Mouse (Mus musculus) lung, postnatal 0 days (tissue): ENCODE data around the gene Krtap9-5. TPM values are rescaled to one million over a fixed set of nuclear protein-coding genes. Genes with fewer than 3 reads are reported as not detected.
A peak's percentile ranks its signal among the peaks of the same experiment; 100 is the strongest.

ENCODE experiments used
- ATAC-seq: fragments of 200-750 bp; cut with Nextera tagmentation; 2 replicates; pipeline ENCODE4 v1.8.0; 2017; ENCODE audit warnings: moderate library complexity
- DNase-seq: peaks from one replicate; pipeline ENCODE4 v3.0.0-alpha.2; 2016; ENCODE audit warnings: low spot score
- H3K27ac ChIP-seq: fragments of 300-500 bp; sonication (generic); 2 replicates; pipeline ENCODE4 v1.5.1; 2014; ENCODE audit warnings: antibody characterized with exemption, mild to moderate bottlenecking, low read length, mixed read lengths
- H3K27me3 ChIP-seq: fragments of 300-500 bp; sonication (generic); replicated peaks from 2 replicates; pipeline ENCODE4 v1.6.1; 2014; ENCODE audit warnings: low read length, mixed read lengths; ENCODE audit not compliant: insufficient read depth
- H3K36me3 ChIP-seq: fragments of 300-500 bp; sonication (generic); 2 replicates; pipeline ENCODE4 v1.6.1; 2014; ENCODE audit warnings: low read length, mixed read lengths; ENCODE audit not compliant: insufficient read depth
- H3K4me1 ChIP-seq: fragments of 300-500 bp; sonication (generic); 2 replicates; pipeline ENCODE4 v1.6.1; 2014; ENCODE audit warnings: antibody characterized with exemption, low read depth, low read length, mixed read lengths; ENCODE audit not compliant: insufficient read depth
- H3K4me2 ChIP-seq: fragments of 300-500 bp; sonication (generic); replicated peaks from 2 replicates; pipeline ENCODE4 v1.6.1; 2014; ENCODE audit warnings: low read depth, mild to moderate bottlenecking, low read length, moderate library complexity, mixed read lengths
- H3K4me3 ChIP-seq: fragments of 300-500 bp; sonication (generic); 2 replicates; pipeline ENCODE4 v1.5.1; 2014; ENCODE audit warnings: low read depth, low read length
- H3K9ac ChIP-seq: fragments of 300-500 bp; sonication (generic); replicated peaks from 2 replicates; pipeline ENCODE4 v1.6.1; 2014; ENCODE audit warnings: low read depth, mild to moderate bottlenecking
- H3K9me3 ChIP-seq: fragments of 300-500 bp; sonication (generic); 2 replicates; pipeline ENCODE4 v1.6.1; 2016; ENCODE audit warnings: low read length, mixed read lengths
- CTCF ChIP-seq: IDR thresholded peaks from 2 replicates; pipeline ENCODE4 v1.5.1; 2016; ENCODE audit warnings: antibody characterized with exemption, mild to moderate bottlenecking
- EP300 ChIP-seq: IDR thresholded peaks from 2 replicates; pipeline ENCODE4 v1.6.1; 2016; ENCODE audit warnings: antibody characterized with exemption, mild to moderate bottlenecking, control low read depth
- WGBS: fragments of 180-500 bp; shearing (Covaris S2); extraction: QIAGEN DNeasy Blood & Tissue Kit; methylation state at CpG from one replicate; pipeline ENCODE4 v1.1.7; 2014; 5-methylcytosine and 5-hydroxymethylcytosine counted together
- polyA plus RNA-seq: library from polyadenylated mRNA; unstranded; fragments of >200 nt; fragmentation: Nextera tagmentation; extraction: Ambion mirVana; gene quantifications from 2 replicates; pipeline ENCODE4 v1.2.1, GENCODE M21; 2015

Gene Krtap9-5
- not detected in 2 replicates for polyA plus RNA-seq

GRCm38 (mm10) chr11:99948175-99948574, at the start of gene Krtap9-5:
Gene Krtap9-5 (plus strand): TSS chr11:99948475.
- Histone ChIP-seq H3K9ac (no peak within 1 kb of the TSS), H3K27ac (no peak within 1 kb of the TSS), H3K27me3 (no peaks in the 10 kb centered on the region), H3K4me3 (no peak within 1 kb of the TSS), H3K9me3 (no peaks in the 10 kb centered on the region), H3K4me2 (no peak within 1 kb of the TSS), H3K4me1 (no peaks in the 10 kb centered on the region), H3K36me3 (no peaks in the 10 kb centered on the region)
- TF ChIP-seq EP300 (no peak), CTCF (no peak)
- WGBS, result 87% methylated on average over 2 of the region's 2 CpGs
- ATAC-seq (no peak), DNase-seq (no peak)

GRCm38 (mm10) chr11:99907620-99908019, 40.7 kb upstream of the Krtap9-5 start, which contains the start of gene Krtap31-1:
Gene Krtap31-1 (plus strand): TSS chr11:99907920.
- no peak for TF ChIP-seq EP300
- no peak for TF ChIP-seq CTCF
- Histone ChIP-seq H3K4me1 (no peaks in the 10 kb centered on the region), H3K9ac (no peak within 1 kb of the TSS), H3K9me3 (no peaks in the 10 kb centered on the region), H3K4me2 (no peak within 1 kb of the TSS), H3K27me3 (no peaks in the 10 kb centered on the region), H3K27ac (no peak within 1 kb of the TSS), H3K4me3 (no peak within 1 kb of the TSS), H3K36me3 (no peaks in the 10 kb centered on the region)
- no peak for ATAC-seq
- 78% methylated on average over 2 of the region's 2 CpGs for WGBS
- no peak for DNase-seq

DNA sequence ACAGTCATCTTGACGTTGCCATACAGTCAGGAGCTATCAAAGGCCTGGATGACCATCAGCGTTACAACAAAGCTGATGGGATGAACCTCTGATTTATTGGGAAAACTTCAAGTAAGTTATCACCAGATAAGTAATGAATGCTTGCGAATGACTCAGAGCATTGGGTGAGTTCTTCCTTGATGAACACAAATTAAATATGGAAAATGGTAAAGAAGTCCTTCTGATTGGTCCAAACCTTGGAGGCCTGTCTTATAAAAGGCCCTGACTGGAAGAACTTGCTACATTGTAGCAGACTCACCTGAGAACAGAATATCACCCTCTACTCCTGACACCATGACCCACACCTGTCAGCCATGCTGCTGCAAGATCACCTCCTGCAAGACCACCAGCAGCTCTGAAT, 33.8 kb upstream of the Krtap9-5 start, which contains the start of gene Gm11565:
Gm11565 (plus strand) TSS at position 301 of the 400 bp plus-strand sequence.
- no peaks in the 10 kb centered on the region for H3K27me3 ChIP-seq
- H3K4me2 ChIP-seq, result no peak within 1 kb of the TSS
- no peaks in the 10 kb centered on the region for H3K9me3 ChIP-seq
- H3K27ac ChIP-seq, result no peak within 1 kb of the TSS
- no peak within 1 kb of the TSS for H3K9ac ChIP-seq
- H3K36me3 ChIP-seq, result no peaks in the 10 kb centered on the region
- 88% methylated on average over 3 of the region's 3 CpGs for WGBS
- no peak within 1 kb of the TSS for H3K4me3 ChIP-seq
- no peaks in the 10 kb centered on the region for H3K4me1 ChIP-seq
- DNase-seq, result no peak
- ATAC-seq, result no peak
- TF ChIP-seq CTCF, result no peak
- TF ChIP-seq EP300, result no peak

GRCm38 (mm10) chr11:99935991-99936390, 12.3 kb upstream of the Krtap9-5 start, which contains the start of gene Krtap31-2:
Gene Krtap31-2 (plus strand): TSS chr11:99936291.
- H3K9ac ChIP-seq, result no peak within 1 kb of the TSS
- ATAC-seq (no peak), DNase-seq (no peak)
- TF ChIP-seq CTCF (no peak), EP300 (no peak)
- H3K4me2 ChIP-seq, result no peak within 1 kb of the TSS
- H3K36me3 ChIP-seq, result no peaks in the 10 kb centered on the region
- 71% methylated on average over 1 of the region's 1 CpGs for WGBS
- H3K27me3 ChIP-seq, result no peaks in the 10 kb centered on the region
- no peak within 1 kb of the TSS for H3K4me3 ChIP-seq
- no peak within 1 kb of the TSS for H3K27ac ChIP-seq
- no peaks in the 10 kb centered on the region for H3K9me3 ChIP-seq
- no peaks in the 10 kb centered on the region for H3K4me1 ChIP-seq

DNA sequence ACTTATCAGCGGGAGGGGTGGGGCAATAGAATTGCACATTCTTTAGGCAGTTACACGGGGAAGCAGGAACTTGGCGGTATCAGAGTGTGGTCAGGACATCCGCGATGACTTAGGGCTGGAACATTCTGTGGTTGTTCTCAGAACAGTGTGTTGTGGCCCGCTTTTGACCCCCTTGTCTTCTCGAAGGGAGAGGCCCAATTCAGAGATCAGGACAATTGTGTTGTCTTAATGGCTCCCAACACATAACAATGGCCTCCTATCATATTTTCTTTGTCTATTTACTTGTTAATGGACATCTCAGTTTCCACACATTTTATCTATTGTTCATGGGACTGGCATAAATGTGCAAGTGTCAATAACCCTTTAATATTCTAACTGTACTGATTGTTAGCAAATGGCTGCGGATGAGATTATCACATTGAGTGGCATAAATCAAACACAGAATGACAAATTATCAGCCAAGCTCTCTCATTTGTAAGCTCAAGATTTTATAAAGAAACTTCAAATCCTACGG, 10.5 kb upstream of the Krtap9-5 start:
- WGBS, result 78% methylated on average over 9 of the region's 9 CpGs
- TF ChIP-seq EP300, result no peak
- TF ChIP-seq CTCF, result no peak
- DNase-seq (no peak), ATAC-seq (no peak)
- Histone ChIP-seq H3K27me3 (no peaks in the 10 kb centered on the region), H3K4me1 (no peaks in the 10 kb centered on the region), H3K4me3 (no peak overlapping the region), H3K9me3 (no peaks in the 10 kb centered on the region), H3K4me2 (no peak overlapping the region), H3K36me3 (no peaks in the 10 kb centered on the region), H3K9ac (no peak overlapping the region), H3K27ac (no peak overlapping the region)

- Histone ChIP-seq H3K4me3 (no peak overlapping the region), H3K27ac (no peak overlapping the region), H3K4me2 (no peak overlapping the region), H3K9ac (no peak overlapping the region), H3K9me3 (no peaks in the 10 kb centered on the region), H3K27me3 (no peaks in the 10 kb centered on the region), H3K4me1 (no peaks in the 10 kb centered on the region), H3K36me3 (no peaks in the 10 kb centered on the region)
- 62% methylated on average over 6 of the region's 6 CpGs for WGBS
- TF ChIP-seq EP300 (no peak), CTCF (peak; percentile 32)
- no peak for DNase-seq
- ATAC-seq, result no peak
Measured at GRCm38 (mm10) chr11:99964213-99964612, 15.9 kb downstream of the Krtap9-5 start.

DNA sequence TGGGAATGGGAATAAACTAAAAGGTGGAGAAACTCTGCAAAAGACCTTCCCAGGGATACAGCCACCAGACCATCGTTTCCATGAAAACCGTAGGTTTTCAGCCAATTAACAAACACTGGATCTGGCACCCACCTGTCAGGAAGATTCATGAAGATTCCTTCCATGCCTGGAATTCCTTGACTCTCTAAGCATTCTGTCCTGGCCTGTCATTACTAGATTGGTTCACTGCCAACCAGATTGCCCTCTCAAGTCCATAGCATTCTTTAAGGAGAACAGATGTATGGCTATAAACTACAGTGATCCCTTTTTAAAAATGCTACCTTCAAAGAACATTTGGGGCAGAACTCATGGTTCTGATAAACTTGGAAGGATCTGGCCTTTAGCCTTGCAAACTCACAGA, 17.7 kb downstream of the Krtap9-5 start:
- H3K27ac ChIP-seq, result no peak overlapping the region
- no peaks in the 10 kb centered on the region for H3K27me3 ChIP-seq
- ATAC-seq (no peak), DNase-seq (no peak)
- no peaks in the 10 kb centered on the region for H3K36me3 ChIP-seq
- no peak overlapping the region for H3K9ac ChIP-seq
- no peak overlapping the region for H3K4me2 ChIP-seq
- TF ChIP-seq EP300 (no peak), CTCF (no peak)
- WGBS, result 20% methylated on average over 2 of the region's 2 CpGs
- H3K9me3 ChIP-seq, result no peaks in the 10 kb centered on the region
- H3K4me3 ChIP-seq, result no peak overlapping the region
- no peaks in the 10 kb centered on the region for H3K4me1 ChIP-seq
